Mouse (Mus musculus) liver, embryonic 14.5 days (tissue): ENCODE results near the gene Tpm1. TPM values are rescaled to one million over a fixed set of nuclear protein-coding genes. Genes with fewer than 3 reads are reported as not detected.

Experiments
- ATAC-seq: fragments of 200-750 bp; cut with Nextera tagmentation; 2 replicates; pipeline ENCODE4 v1.8.0; 2017; ENCODE audit warnings: moderate number of reproducible peaks, mild to moderate bottlenecking, moderate library complexity; ENCODE audit not compliant: insufficient read depth
- DNase-seq, 3 experiments: peaks; one replicate each; pipeline ENCODE4 v3.0.0-alpha.2; 2012 to 2013; ENCODE audit warnings: low read depth in 3 of 3, low spot score in 3 of 3
- H3K27ac ChIP-seq: fragments of 300-500 bp; sonication (generic); 2 replicates; pipeline ENCODE4 v1.5.1; 2014; ENCODE audit warnings: moderate library complexity, mild to moderate bottlenecking, control low read depth, inconsistent platforms
- H3K27me3 ChIP-seq: fragments of 300-500 bp; sonication (generic); 2 replicates; pipeline ENCODE4 v1.6.1; 2014; ENCODE audit warnings: mild to moderate bottlenecking, low read length, moderate library complexity; ENCODE audit not compliant: control insufficient read depth, insufficient read depth
- H3K36me3 ChIP-seq: fragments of 300-500 bp; sonication (generic); replicated peaks from 2 replicates; pipeline ENCODE4 v1.6.1; 2014; ENCODE audit warnings: low read depth; ENCODE audit not compliant: control insufficient read depth, insufficient read depth
- H3K4me1 ChIP-seq, 2 experiments: fragments of 200-500 bp in 1 of 2; fragments of 300-500 bp in 1 of 2; sonication (generic) in 1 of 2; replicated peaks; 2 replicates each; pipeline ENCODE4 v1.6.1; 2012 to 2014; ENCODE audit warnings: antibody characterized with exemption in 1 of 2, inconsistent platforms in 1 of 2, low read length in 1 of 2; ENCODE audit not compliant: control insufficient read depth in 2 of 2, insufficient read depth in 2 of 2
- H3K4me2 ChIP-seq: fragments of 300-500 bp; sonication (generic); 2 replicates; pipeline ENCODE4 v1.6.1; 2014; ENCODE audit warnings: low read depth, mild to moderate bottlenecking, control low read depth, moderate library complexity
- H3K4me3 ChIP-seq, 2 experiments: fragments of 200-500 bp in 1 of 2; fragments of 300-500 bp in 1 of 2; sonication (generic) in 1 of 2; 2 replicates each; pipeline ENCODE4 v1.5.1; 2012 to 2014; ENCODE audit warnings: low read depth in 2 of 2, low read length in 2 of 2, mild to moderate bottlenecking in 2 of 2, control low read depth in 1 of 2, inconsistent platforms in 1 of 2, moderate library complexity in 1 of 2; ENCODE audit not compliant: insufficient read depth in 1 of 2
- H3K9ac ChIP-seq: fragments of 300-500 bp; sonication (generic); replicated peaks from 2 replicates; pipeline ENCODE4 v1.6.1; 2014; ENCODE audit warnings: mild to moderate bottlenecking, control low read depth, moderate library complexity
- H3K9me3 ChIP-seq: fragments of 300-500 bp; sonication (generic); 2 replicates; pipeline ENCODE4 v1.6.1; 2016; ENCODE audit warnings: low read length, mixed read lengths; ENCODE audit not compliant: control insufficient read depth
- CTCF ChIP-seq: IDR thresholded peaks from 2 replicates; pipeline ENCODE4 v1.5.1; 2016; ENCODE audit warnings: antibody characterized with exemption, low read depth, control low read depth
- EP300 ChIP-seq: IDR thresholded peaks from 2 replicates; pipeline ENCODE4 v1.6.1; 2016; ENCODE audit warnings: antibody characterized with exemption, low read depth
- WGBS: fragments of 180-500 bp; shearing (Covaris S2); extraction: QIAGEN DNeasy Blood & Tissue Kit; methylation state at CpG from one replicate; pipeline ENCODE4 v1.1.7; 2014; ENCODE audit not compliant: insufficient replicate concordance; 5-methylcytosine and 5-hydroxymethylcytosine counted together
- polyA plus RNA-seq, 2 experiments: library from polyadenylated mRNA; depleted of rRNA in 1 of 2; stranded (reverse) in 1 of 2; unstranded in 1 of 2; fragments of >200 nt; fragmentation: Nextera tagmentation in 1 of 2; extraction: Ambion mirVana in 1 of 2; gene quantifications; 2 replicates each; pipeline versions ENCODE4 v1.2.1 to v1.2.3; 2012 to 2014

The Tpm1 gene
- polyA plus RNA-seq, 2 experiments = 87.4 to 113 TPM

- no peak overlapping the region for H3K4me3 ChIP-seq
- peaks cover 7 to 14% of the 10 kb centered on the region in 2 experiments; a peak in 3 of 4 replicates for H3K4me1 ChIP-seq
- H3K27me3 ChIP-seq = no peaks in the 10 kb centered on the region
- H3K9me3 ChIP-seq = no peaks in the 10 kb centered on the region
- no peak overlapping the region for H3K9ac ChIP-seq
- ATAC-seq = peak; percentile 8; the same call in 1 of the 2 replicates
- 28% methylated on average over 7 of the region's 7 CpGs for WGBS
- H3K36me3 ChIP-seq = no peaks in the 10 kb centered on the region
- no peak for DNase-seq
- no peak for TF ChIP-seq CTCF
- no peak overlapping the region for H3K27ac ChIP-seq
- peak overlapping the region; percentile 35 for H3K4me2 ChIP-seq
Observed at GRCm38 (mm10) chr9:67077266-67077657, 28.1 kb upstream of the Tpm1 start.

- Histone ChIP-seq H3K36me3 (no peaks in the 10 kb centered on the region), H3K9ac (no peak overlapping the region), H3K4me2 (no peak overlapping the region), H3K27me3 (no peaks in the 10 kb centered on the region), H3K4me1 (peaks cover 0 to 11% of the 10 kb centered on the region in 2 experiments; a peak in 2 of 4 replicates), H3K27ac (no peak overlapping the region), H3K4me3 (no peak overlapping the region), H3K9me3 (no peaks in the 10 kb centered on the region)
- WGBS = 23% methylated on average over 2 of the region's 2 CpGs
- DNase-seq (no peak), ATAC-seq (no peak)
- TF ChIP-seq EP300 (no peak), CTCF (no peak)
Observed at GRCm38 (mm10) chr9:67072182-67072581, 23.0 kb upstream of the Tpm1 start.

GRCm38 (mm10) chr9:67071596-67071995 is 22.4 kb upstream of the Tpm1 start:
- Histone ChIP-seq H3K4me1 (peaks cover 0 to 8% of the 10 kb centered on the region in 2 experiments; a peak in 2 of 4 replicates), H3K9ac (no peak overlapping the region), H3K4me3 (no peak overlapping the region), H3K27ac (no peak overlapping the region), H3K9me3 (no peaks in the 10 kb centered on the region), H3K4me2 (no peak overlapping the region), H3K36me3 (no peaks in the 10 kb centered on the region), H3K27me3 (no peaks in the 10 kb centered on the region)
- 55% methylated on average over 7 of the region's 7 CpGs for WGBS
- ATAC-seq = no peak
- TF ChIP-seq CTCF (no peak), EP300 (no peak)
- DNase-seq = no peak

GRCm38 (mm10) chr9:67071103-67071502 is 21.9 kb upstream of the Tpm1 start:
- H3K27ac ChIP-seq = no peak overlapping the region
- 24% methylated on average over 6 of the region's 6 CpGs for WGBS
- H3K9me3 ChIP-seq = no peaks in the 10 kb centered on the region

GRCm38 (mm10) chr9:67066616-67067015 is 17.4 kb upstream of the Tpm1 start:
- TF ChIP-seq CTCF = no peak
- TF ChIP-seq EP300 = no peak
- 74% methylated on average over 6 of the region's 6 CpGs for WGBS
- no peaks in the 10 kb centered on the region for H3K9me3 ChIP-seq
- H3K4me3 ChIP-seq = no peak overlapping the region
- H3K9ac ChIP-seq = no peak overlapping the region
- ATAC-seq (no peak), DNase-seq (no peak)
- H3K36me3 ChIP-seq = no peaks in the 10 kb centered on the region
- peaks cover 0 to 6% of the 10 kb centered on the region in 2 experiments; a peak in 2 of 4 replicates for H3K4me1 ChIP-seq
- no peaks in the 10 kb centered on the region for H3K27me3 ChIP-seq
- no peak overlapping the region for H3K27ac ChIP-seq
- no peak overlapping the region for H3K4me2 ChIP-seq

More at GRCm38 (mm10) chr9:67071103-67071502, 21.9 kb upstream of the Tpm1 start:
- ATAC-seq (no peak), DNase-seq (no peak)
- no peaks in the 10 kb centered on the region for H3K36me3 ChIP-seq
- no peak overlapping the region for H3K9ac ChIP-seq
- H3K27me3 ChIP-seq = no peaks in the 10 kb centered on the region
- no peak overlapping the region for H3K4me3 ChIP-seq
- H3K4me2 ChIP-seq = no peak overlapping the region
- TF ChIP-seq CTCF (no peak), EP300 (no peak)
- peaks cover 0 to 6% of the 10 kb centered on the region in 2 experiments; a peak in 2 of 4 replicates for H3K4me1 ChIP-seq
